Mouse (Mus musculus) adrenal gland, postnatal 36 days (tissue): ENCODE results near the gene Hist1h1d. TPM values are rescaled to one million over a fixed set of nuclear protein-coding genes. Genes with fewer than 3 reads are reported as not detected.
"Not testable (repeated sequence)": the region's sequence is repeated elsewhere in the genome, so short reads cannot be mapped to it uniquely, and the experiment has no call there.

Source experiments
- DNase-seq, 2 experiments: peaks; one replicate each; pipeline ENCODE4 v3.0.0; 2021; ENCODE audit warnings: mixed read lengths in 1 of 2
- microRNA-seq: library from miRNA; unstranded; fragments of <30 nt; microRNA quantifications from one replicate; pipeline ENCODE4 v1.2.0, GENCODE M21; 2021
- total RNA-seq, 2 experiments: library from RNA; stranded (reverse); gene quantifications; 2 replicates each; pipeline ENCODE4 v1.2.3; 2021

The Hist1h1d gene
- total RNA-seq, 2 experiments from 2014 or later: 4.5 to 4.9 TPM

DNA sequence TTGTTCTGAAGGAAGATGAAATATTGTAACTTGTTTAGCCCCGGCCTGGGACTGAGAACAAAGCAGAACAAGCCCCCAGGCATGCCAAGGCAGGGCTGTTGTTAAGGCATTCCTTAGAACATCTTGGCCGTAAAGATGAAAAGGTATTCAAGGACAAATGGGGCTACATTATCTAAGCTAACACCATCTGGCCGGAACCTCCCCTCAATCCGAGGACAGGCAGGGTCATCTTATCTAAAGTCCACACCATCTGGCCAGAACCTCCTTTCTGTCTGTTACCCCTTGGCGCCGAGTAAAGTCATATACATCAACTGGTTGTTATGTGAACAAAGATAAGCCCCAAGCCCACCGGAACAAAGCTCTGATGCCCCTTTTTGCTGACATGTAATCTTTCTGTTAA is 38.8 kb downstream of the Hist1h1d start:
- not testable (repeated sequence) for DNase-seq

DNA sequence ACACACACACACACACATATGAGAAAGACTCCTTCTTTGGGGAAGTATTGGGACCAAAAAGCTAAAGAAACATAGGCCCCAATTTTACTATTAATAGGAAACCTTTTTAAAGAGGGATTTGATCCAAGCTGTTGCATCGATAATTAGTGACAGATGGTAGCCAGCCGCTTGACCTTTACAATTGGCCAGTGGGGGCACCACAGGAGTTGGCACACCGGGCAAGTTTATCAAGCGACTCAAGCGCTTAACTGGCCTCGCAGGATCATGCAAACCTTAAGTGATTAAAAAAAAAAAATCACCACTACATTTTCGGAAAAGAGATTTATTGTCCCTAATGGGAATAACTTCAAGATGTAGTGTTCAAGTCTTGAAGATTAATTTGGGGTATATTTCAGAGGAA is 39.6 kb downstream of the Hist1h1d start:
- DNase-seq: no peak

DNA sequence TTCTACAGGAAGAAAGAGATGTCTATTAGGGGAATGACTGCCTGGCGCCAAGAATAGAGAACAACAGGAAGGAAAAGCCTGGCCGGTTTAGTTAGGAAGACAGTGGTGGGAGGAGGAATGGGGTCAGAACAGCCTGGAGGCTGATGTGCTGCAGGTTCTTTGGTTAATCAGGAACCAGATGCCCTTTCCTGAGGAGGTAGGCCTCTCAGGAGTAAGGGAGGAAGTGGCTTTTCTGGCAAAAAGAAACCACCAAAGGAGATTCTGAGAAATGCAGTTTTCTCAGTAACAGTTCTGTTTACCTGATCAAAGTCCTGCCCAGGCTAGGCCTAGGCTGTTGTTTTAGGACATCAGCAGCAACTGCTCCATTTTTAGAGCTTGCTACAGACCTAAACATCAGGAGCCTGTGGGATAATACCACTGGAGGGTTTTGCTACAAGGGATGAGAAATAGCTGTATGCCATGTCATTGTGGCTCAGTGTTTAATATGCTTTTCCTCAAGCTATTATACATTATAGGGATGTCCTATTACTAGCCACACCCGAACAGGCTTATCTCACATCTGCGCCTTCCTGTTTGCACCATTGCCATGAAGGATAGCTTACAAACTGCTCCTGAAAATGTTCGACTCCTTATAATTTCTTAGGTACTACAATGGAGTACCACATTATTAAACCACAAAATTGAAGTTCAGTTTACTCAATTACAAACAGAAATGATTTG is 40.1 kb downstream of the Hist1h1d start:
- no peak for DNase-seq

DNA sequence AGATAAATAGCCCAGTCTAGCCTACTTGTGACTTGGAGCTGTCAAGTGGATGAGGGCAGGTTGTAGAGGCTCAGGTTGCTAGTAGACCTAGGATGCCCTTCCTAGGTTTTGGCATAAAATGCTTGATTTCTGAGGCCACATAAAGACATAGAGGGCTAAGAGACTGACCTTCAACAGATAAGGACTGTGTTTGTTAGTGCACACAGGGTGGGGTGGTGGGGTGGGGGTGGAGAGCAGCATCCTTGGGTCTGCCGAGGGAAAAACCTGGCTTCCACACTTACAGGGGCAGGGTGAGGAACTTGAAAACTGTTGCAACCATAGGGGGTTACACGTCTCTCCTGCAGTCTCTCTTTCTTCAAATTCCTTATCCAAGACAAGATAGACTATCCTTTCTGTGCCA is 42.1 kb downstream of the Hist1h1d start:
- DNase-seq: no peak

DNA sequence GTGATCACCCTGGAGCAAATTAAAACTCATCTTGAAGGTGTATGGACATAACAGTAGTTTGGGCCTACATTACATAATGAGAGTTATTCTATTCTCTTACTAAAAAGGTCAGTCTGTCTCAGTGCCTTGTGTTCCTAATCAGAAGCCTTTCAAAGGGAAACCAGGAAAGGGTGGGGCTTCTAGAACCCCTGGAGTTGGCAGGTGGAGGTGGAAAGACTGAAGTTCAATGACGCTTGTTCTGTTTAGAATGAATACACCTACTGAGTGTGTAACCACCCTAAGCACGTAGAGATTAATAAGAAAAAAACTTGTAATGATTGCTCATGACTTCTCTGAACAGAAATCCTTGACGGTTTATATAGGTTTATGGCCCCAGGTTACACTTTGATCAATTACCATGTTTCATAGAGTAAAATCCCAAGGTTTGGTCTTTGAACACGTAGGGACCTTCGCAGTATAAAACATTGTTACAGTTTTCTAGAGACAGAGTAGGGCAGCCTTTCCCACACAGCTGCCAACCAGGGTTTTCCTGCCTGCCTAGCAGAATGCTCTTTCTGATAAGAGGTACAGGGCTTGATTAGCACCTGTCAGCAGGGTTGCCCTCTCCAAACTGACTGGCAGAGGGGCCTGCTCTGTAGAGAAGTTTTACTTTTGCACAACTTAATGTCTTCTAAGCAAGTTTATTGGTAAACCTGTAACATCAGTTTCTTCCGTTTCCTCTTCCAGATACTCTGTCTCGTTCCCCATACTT is 42.7 kb downstream of the Hist1h1d start:
- no peak for DNase-seq

DNA sequence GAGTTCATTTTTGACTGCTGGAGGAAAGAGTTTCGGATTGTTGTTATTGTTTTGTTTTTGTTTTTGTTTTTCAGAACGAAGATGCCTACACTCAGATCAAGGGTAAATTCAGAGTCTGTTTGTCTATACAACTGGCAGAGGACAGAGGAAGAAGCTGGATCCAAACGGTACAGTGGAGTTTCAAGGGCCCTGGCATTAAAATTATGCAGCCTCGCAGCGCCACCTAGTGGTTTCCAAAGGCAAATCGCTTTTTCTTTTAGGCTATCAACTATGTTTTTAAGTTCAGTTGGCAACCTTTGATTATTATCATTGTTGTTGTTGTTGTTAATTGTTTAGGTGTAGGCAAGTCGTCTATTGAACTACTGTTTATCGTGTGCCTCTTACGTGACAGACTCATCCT is 44.9 kb downstream of the Hist1h1d start:
- peak; percentile 79 to 87 for DNase-seq

DNA sequence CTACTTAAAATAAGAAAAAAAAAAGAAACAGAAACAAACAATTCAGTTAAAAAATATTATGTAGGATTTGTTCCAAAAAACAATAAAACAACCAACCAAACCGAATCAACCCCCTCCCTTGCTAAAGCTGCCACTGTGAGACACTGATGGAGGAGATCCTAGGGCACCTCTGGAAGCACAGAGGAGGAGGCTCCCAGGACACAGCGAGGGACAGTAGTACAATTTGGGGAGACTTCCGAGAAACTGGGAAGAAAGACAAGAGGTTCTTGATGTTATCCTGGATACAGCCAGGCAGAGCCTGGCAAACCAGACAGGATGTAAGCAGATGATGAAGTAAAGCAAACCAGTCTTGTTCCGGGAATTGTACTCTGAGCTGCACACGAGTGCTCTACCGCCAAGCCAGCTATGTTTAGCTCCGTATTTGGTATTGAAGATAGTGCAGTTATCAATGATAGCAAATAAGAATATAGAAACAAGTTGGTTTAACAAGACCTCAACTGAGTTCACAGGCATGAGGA is 50.2 kb downstream of the Hist1h1d start:
- DNase-seq: no peak

DNA sequence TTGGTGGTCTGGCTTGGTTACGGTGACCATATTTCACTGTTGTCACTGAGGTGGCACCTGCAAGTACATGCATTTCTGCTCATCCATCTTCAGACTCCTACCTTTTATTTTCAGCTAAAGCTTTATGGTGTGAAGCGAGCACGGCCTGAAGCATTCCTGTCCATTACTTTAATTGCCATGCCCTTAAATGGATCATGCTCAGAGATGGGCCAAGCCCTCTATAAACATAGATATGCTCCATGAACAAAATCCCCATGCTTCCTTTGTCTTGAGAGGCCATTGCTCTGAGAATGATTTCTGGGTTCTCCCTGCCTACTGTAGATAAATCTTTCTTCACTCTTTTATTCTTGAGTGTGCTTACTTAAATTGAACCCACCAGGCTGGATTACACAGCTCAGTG is 51.4 kb downstream of the Hist1h1d start:
- DNase-seq: no peak

DNA sequence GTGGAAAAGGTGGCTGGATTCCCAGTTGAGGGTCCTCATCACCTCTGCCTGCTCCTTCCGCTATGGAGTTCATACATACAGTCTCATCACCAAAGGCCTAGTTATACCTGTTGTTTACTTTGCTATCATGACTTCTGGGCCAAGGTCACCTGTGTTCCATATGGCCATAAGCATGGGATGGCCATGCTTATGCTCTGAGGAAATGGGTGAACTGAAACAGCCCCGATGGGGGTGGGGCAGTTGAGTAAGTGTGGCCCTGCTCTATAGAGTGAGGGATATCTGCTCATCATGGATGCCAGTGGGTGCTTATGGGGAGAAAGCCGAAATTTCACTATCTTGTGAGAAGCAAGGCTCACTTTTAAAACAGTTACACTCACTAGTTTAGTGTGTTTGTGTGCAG is 52.0 kb downstream of the Hist1h1d start:
- DNase-seq: no peak

DNA sequence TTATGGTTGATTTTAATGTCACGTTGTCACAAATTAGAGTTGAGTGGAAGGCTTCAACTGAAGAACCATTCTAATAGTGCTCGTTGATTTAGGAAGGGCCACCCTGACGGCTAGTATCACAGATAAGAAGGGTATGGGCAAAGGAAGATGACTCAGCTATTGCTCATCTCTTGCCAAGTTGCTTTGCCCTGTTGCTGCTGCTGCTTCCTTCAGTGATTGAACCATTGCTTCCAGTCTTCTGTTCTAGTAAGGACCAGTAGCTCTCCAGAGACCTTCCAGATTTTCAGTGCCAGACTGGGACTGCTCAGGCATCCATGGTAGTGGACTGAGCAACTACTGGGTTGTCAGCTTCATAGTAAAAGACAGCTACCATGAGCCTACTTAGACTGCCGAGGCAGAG is 56.1 kb downstream of the Hist1h1d start:
- peak in 1 of 2 experiments; percentile 15 for DNase-seq

DNA sequence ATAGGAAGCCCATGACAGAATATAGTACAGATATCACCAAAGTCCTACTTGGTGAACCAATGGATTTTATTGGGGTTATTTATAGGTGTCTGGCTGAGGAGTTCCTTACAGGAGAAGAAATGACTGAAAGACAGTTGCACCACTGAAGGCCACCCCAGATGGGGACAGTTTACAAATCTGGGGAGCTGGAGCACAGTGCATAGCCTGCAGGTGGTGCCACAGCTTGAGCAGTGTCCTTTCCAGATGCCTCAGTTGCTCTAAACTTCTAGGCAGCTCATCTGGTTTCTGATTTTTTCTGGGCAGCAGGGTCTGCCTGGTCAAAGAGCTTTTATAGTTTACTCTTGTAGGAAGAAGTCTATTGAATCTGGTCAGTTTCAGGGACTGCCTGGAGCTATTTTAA is 56.8 kb downstream of the Hist1h1d start:
- DNase-seq: no peak

Small RNAs within 50 kb of the gene (microRNA-seq; reads per million reads assigned to microRNA genes)
- not detected for gene Gm44297
- gene Gm44359: not detected
- not detected for gene Gm44394
- 0.75 reads per million for gene n-TStga1

Other genes with a start within 250 kb of the Hist1h1d start
- gene Zfp322a, start 184.1 kb upstream of the Hist1h1d start, total RNA-seq: 10 to 100 TPM; 19.4 to 21.2 TPM
- gene Abt1, start 129.4 kb upstream of the Hist1h1d start, total RNA-seq: 1 to 10 TPM; 6.9 to 8.3 TPM
- gene Btn1a1, start 87.4 kb upstream of the Hist1h1d start, total RNA-seq: not detected
- not detected for gene Btn2a2, start 64.4 kb upstream of the Hist1h1d start, total RNA-seq
- gene Hist1h4h, start 22.2 kb upstream of the Hist1h1d start, total RNA-seq: 100 to 1,000 TPM; 443 to 473 TPM
- gene Hist1h2af, start 19.4 kb upstream of the Hist1h1d start, total RNA-seq: 10 to 100 TPM; 49.7 to 55.2 TPM
- gene Hist1h3g, start 17.8 kb upstream of the Hist1h1d start, total RNA-seq: 10 to 100 TPM; 13.9 to 17.7 TPM
- gene Hist1h2bh, start 9.9 kb upstream of the Hist1h1d start, total RNA-seq: 1 to 10 TPM; 4.2 to 4.7 TPM
- 10 to 100 TPM; 23.4 to 24.4 TPM for gene Hist1h3f, start 9.2 kb upstream of the Hist1h1d start, total RNA-seq
- 100 to 1,000 TPM; 112 to 118 TPM for gene Hist1h4f, start 1.6 kb upstream of the Hist1h1d start, total RNA-seq
- gene Hist1h3e, start 9.1 kb downstream of the Hist1h1d start, total RNA-seq: 10 to 100 TPM; 56.1 to 72.9 TPM
- 1 to 10 TPM; 9.2 to 9.6 TPM for gene Hist1h2ae, start 18.0 kb downstream of the Hist1h1d start, total RNA-seq
- 100 to 1,000 TPM; 105 to 116 TPM for gene Hist1h2bg, start 18.1 kb downstream of the Hist1h1d start, total RNA-seq
- 10 to 100 TPM; 34.6 to 44.5 TPM for gene Hist1h2bf, start 20.9 kb downstream of the Hist1h1d start, total RNA-seq
- gene Hist1h2ad, start 21.1 kb downstream of the Hist1h1d start, total RNA-seq: 10 to 100 TPM in 1 of 2 experiments, 1 to 10 TPM in 1; 8.1 to 13.6 TPM
- gene Hist1h3d, start 22.5 kb downstream of the Hist1h1d start, total RNA-seq: 1 to 10 TPM; 7.4 TPM
- 100 to 1,000 TPM; 159 to 164 TPM for gene Hist1h4d, start 28.3 kb downstream of the Hist1h1d start, total RNA-seq
- gene Hist1h2be, start 67.9 kb downstream of the Hist1h1d start, total RNA-seq: 10 to 100 TPM; 12.1 to 13.4 TPM
- 10 to 100 TPM; 49.5 to 74.0 TPM for gene Hist1h1e, start 69.3 kb downstream of the Hist1h1d start, total RNA-seq
- 1 to 10 TPM; 3.0 to 3.1 TPM for gene Hist1h2ac, start 130.7 kb downstream of the Hist1h1d start, total RNA-seq
- 100 to 1,000 TPM; 138 to 161 TPM for gene Hist1h2bc, start 130.9 kb downstream of the Hist1h1d start, total RNA-seq
- gene Hist1h1t, start 142.6 kb downstream of the Hist1h1d start, total RNA-seq: under 1 TPM; 0.33 to 0.46 TPM
- 100 to 1,000 TPM; 101 to 109 TPM for gene Hist1h4c, start 145.2 kb downstream of the Hist1h1d start, total RNA-seq
- gene Hfe, start 157.6 kb downstream of the Hist1h1d start, total RNA-seq: 10 to 100 TPM; 29.2 to 49.8 TPM
- gene Hist1h1c, start 185.5 kb downstream of the Hist1h1d start, total RNA-seq: 100 to 1,000 TPM; 145 to 279 TPM
- gene Hist1h3c, start 192.3 kb downstream of the Hist1h1d start, total RNA-seq: 10 to 100 TPM; 20.5 to 26.8 TPM
- 10 to 100 TPM; 34.0 to 41.3 TPM for gene Hist1h2bb, start 193.5 kb downstream of the Hist1h1d start, total RNA-seq
- 10 to 100 TPM; 58.1 to 68.0 TPM for gene Hist1h2ab, start 197.9 kb downstream of the Hist1h1d start, total RNA-seq
- 10 to 100 TPM; 54.7 to 79.9 TPM for gene Hist1h3b, start 199.0 kb downstream of the Hist1h1d start, total RNA-seq
- gene Hist1h4b, start 203.8 kb downstream of the Hist1h1d start, total RNA-seq: 100 to 1,000 TPM; 115 to 122 TPM
- 10 to 100 TPM; 59.8 to 61.2 TPM for gene Hist1h4a, start 208.0 kb downstream of the Hist1h1d start, total RNA-seq
- gene Hist1h3a, start 209.1 kb downstream of the Hist1h1d start, total RNA-seq: 10 to 100 TPM; 55.1 to 59.3 TPM
- gene Hist1h1a, start 210.4 kb downstream of the Hist1h1d start, total RNA-seq: 10 to 100 TPM; 35.0 to 39.8 TPM
- under 1 TPM; 0.16 to 0.23 TPM for gene Trim38, start 216.7 kb downstream of the Hist1h1d start, total RNA-seq